Mouse (Mus musculus) CD4-positive helper T cell, adult 2 months (primary cell): ENCODE results near the gene Osbpl11.
"Not testable (repeated sequence)": the region's sequence is repeated elsewhere in the genome, so short reads cannot be mapped to it uniquely, and the experiment has no call there.

Experiments used
- DNase-seq: peaks from one replicate; pipeline ENCODE4 v3.0.0-alpha.2; 2012; ENCODE audit warnings: low read depth, missing footprints, low spot score

The Osbpl11 gene

DNA sequence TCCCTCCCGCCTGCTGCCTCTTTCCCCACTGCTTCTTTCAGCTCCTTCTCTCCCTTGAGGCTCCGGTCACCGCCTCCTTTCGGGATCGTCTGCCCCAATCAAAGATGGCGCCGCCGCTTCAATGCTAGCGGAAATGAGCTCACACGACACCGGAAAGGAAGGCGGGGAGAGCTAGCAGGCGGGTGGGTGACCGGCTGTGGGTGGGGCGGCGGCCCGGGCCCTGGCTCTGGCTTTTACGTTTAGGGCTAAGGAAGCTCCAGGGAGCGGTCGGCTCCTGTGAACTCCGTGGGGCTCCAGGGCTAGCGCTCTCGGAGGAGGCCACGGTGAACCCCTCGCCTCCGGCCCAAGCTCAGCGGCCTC is at the start of gene Osbpl11:
TSS of gene Osbpl11 (plus strand) at position 171 of the 360 bp plus-strand sequence.
- peak; percentile 94 for DNase-seq

DNA sequence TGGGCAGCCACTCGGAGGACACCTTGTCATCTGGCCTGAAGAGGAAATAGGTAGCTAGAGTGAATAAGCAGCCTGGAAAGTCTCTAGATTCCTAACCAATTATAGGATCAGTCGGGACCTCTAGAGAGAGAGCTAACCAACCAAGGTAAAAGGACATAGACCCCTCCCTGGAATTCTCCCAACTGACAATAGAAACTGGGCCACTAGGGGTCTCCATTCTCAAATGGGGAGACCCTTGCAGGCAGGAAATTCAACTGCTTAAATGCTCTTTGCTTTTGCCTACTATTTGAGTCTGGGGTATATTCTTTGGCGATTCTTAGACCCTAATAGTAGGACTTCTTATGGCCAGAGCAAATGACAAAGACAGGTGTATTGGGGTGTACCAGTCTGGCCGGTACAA is 49.7 kb upstream of the Osbpl11 start:
- no peak for DNase-seq

GRCm38 (mm10) chr16:33139061-33139460 is 45.8 kb upstream of the Osbpl11 start:
- not testable (repeated sequence) for DNase-seq

- no peak for DNase-seq
These were observed 43.1 kb upstream of the Osbpl11 start for GRCm38 (mm10) chr16:33141758-33142280.

DNA sequence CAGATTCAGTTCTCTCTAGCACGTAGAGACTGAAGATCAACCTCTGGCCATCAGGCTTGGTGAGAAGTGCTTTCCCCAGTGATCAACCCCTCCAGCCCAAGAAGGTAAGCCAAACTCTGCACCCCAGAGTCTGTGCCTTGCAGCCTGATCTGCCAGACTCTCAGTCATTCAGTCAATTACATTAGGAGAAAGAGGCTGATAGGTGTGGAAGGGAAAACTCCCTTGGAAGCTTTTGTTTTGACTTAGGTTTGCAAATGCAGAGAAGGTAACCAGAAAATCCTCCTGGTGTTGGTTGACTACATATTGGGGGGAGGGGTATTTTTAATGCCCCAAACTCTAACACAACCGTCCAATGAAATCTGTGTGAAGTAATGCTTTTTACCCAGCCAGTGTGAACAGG is 41.4 kb upstream of the Osbpl11 start:
- DNase-seq: no peak

DNA sequence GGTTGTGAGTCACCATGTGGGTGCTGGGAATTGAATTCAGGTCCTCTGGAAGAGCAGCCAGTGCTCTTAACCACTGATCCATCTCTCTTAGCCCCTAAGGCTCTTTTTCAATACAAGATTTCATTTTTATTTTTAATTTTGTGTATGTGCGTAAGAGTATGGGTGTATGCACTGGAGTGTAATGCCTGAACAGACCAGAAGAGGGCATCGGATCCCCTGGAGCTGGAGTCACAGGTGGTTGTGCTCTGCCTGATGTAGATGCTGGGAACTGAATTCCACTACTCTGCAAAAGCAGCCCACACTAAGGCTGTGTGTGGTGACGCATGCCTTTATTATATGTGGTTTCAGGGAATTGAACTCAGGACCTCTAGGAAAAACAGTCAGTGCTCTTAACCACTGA is 38.7 kb upstream of the Osbpl11 start:
- no peak for DNase-seq

DNA sequence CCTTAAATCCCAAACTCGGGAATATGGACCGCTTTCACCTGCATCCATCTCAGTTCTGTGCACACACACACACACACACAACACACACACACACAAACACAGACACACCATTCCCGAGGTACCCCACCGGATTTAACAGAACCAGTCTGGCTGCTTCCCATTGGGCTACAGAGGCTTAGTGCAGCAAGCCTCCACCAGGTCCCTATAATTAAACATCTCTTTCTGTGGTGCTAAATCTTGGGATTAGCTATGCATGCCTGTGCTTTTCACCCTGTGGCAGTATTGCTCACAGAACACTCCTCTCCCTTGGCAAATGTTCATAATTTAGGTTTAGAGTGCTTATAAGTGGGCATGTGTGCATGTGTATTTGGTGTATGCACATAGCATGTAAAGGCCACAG is 36.7 kb upstream of the Osbpl11 start:
- DNase-seq: no peak

- DNase-seq: not testable (repeated sequence)
These were observed 34.0 kb upstream of the Osbpl11 start for GRCm38 (mm10) chr16:33150875-33151274.

DNA sequence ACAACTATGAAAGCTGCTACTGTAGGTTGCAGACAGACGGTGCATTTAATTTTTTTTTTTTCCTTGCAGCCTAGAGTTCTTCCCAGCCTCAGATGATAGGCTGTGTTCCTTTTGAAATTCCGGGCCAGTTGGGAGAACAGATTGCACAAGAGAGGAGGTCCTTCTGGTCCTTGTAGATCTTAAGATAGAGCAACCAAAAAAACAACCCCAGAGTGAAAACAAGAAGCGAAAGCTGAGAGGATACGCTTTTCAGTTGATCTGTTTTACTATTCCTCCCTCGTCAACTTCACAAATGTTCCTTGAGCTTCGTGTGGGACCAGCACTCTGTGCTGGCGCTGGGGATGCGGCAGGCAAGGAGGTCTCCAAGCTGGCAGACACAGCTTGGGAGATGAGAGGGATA is 33.3 kb upstream of the Osbpl11 start:
- no peak for DNase-seq

- DNase-seq: peak; percentile 65
These were observed 29.9 kb upstream of the Osbpl11 start for GRCm38 (mm10) chr16:33154992-33155391.

GRCm38 (mm10) chr16:33158006-33158405 is 26.9 kb upstream of the Osbpl11 start:
- no peak for DNase-seq

- DNase-seq: no peak
These were observed 26.2 kb upstream of the Osbpl11 start for GRCm38 (mm10) chr16:33158590-33159071.

GRCm38 (mm10) chr16:33159363-33159762 is 25.5 kb upstream of the Osbpl11 start:
- no peak for DNase-seq

GRCm38 (mm10) chr16:33163330-33164090 is 21.4 kb upstream of the Osbpl11 start:
- no peak for DNase-seq

DNA sequence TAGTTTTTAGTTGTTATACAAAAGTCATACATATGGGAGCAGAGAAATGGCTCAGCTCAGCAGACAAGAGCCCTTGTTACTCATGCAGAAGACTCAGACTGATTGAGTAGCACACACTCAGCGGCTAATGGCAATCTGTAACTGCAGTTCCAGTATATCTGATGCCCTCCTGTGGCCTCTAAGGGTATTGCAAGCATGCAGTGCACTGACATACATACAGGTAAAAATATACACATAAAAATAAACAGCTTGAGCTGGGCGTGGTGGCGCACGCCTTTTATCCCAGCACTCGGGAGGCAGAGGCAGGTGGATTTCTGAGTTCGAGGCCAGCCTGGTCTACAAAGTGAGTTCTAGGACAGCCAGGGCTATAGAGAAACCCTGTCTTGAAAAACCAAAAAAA is 18.6 kb upstream of the Osbpl11 start:
- DNase-seq: peak; percentile 66

DNA sequence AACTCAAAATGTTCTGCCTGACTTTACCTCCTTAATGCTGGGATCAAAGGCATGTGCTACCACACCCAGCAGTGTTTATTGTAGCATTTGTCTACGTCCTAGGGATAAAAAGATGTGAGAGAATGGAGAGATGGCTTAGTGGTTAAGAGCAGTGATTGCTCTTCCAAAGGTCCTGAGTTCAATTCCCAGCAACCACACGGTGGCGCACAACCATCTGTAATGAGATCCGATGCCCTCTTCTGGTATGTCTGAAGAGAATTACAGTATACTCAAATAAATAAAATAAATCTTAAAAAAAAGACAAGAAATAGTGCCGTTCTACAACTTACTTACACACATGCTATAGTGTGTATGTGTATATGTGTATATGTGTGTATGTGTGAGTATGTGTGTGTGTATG is 17.3 kb upstream of the Osbpl11 start:
- peak; percentile 18 for DNase-seq

DNA sequence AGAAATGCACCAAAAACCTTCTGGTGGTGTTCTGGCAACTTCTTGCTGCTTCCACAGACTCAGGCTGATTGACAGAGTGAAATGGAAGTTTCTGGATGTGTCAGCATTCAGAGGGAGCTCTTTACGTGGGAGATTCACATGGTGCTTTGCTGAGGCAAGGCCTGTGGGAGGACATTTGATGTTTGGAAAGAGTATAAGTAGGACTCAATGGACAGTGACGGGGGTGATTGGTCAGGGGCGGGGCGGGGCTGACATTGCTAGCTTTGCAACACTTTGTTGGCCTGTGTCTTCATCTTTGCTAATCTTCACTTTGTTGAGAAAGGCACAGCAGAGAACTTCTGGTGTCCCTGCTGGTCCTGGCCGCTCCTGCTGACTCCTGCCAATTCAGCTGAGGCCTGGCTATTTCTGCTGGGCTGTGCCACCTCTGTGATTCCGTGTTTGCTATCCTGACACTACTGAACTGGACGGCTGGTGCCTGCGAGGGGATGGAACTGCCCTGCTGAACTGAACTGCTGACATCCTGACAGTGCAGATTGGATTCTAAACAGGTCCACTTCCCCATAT is 15.3 kb upstream of the Osbpl11 start:
- DNase-seq: no peak

DNA sequence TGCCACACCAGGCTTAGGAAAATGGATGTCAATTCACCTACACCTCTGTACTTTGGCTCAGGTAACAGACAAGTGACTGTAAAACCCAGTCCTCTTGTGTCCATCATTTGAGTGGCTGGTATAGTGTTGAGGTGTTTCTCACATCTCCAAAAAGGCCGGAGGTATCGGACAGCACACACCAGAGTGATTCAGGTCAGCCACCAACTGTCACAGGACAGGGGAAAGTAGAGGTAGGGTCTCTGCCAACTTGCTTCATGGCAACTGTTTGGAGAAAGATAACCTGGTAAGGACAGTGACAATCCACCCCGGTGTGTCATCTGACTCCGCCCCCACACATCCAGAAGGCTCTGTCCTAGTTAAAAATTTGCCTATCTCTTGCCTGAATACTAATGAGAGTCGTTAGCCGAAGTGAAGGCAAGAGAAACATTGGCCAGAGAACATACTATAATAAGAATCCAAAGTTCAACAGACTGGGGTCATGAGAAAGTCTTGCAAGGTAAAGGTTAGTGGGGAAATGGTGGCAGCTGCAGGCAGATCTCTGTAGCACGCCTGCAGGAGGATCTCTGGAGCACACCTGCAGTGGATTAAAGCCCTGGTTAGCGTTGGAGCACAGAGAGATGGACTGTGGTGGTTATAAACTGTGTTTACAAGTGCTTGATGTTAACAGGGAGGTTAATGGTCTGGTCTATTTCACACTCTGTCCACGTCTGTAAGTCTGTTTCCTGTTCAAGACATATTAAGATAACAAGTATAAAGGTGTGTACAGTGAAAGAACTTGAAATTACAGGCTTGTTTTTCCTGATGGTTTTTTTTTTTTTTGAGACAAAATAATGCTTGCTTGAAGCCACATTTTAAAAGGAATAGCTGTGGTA is 13.9 kb upstream of the Osbpl11 start:
- no peak for DNase-seq

GRCm38 (mm10) chr16:33171800-33172199 is 13.1 kb upstream of the Osbpl11 start:
- DNase-seq: no peak

GRCm38 (mm10) chr16:33173151-33173550 is 11.7 kb upstream of the Osbpl11 start:
- DNase-seq: no peak

DNA sequence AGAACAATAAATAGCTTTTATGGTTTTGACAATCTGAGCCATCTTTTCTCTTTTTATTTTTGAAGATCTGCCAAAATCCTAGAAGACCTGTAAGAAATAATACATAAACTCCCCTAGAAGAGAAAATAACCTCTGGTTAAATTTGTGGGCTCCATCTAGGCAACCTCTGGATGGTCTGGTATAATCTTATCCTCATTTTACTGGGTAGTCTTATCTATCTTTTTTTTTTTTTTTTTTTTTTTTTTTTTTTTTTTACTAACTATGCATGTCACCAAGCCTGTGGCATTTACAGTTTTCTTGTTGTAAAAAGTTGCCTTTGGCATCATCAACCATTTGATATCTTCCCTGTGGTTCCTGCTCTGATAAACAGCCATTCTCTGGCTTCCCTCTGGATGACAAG is 10.2 kb upstream of the Osbpl11 start:
- DNase-seq: no peak

- DNase-seq: not testable (repeated sequence)
These were observed 8.0 kb upstream of the Osbpl11 start for GRCm38 (mm10) chr16:33176831-33177230.
